Mouse (Mus musculus): ENCODE results near the gene Farp1.
"Not testable (repeated sequence)": the region's sequence is repeated elsewhere in the genome, so short reads cannot be mapped to it uniquely, and the experiment has no call there.

The Farp1 gene

DNA sequence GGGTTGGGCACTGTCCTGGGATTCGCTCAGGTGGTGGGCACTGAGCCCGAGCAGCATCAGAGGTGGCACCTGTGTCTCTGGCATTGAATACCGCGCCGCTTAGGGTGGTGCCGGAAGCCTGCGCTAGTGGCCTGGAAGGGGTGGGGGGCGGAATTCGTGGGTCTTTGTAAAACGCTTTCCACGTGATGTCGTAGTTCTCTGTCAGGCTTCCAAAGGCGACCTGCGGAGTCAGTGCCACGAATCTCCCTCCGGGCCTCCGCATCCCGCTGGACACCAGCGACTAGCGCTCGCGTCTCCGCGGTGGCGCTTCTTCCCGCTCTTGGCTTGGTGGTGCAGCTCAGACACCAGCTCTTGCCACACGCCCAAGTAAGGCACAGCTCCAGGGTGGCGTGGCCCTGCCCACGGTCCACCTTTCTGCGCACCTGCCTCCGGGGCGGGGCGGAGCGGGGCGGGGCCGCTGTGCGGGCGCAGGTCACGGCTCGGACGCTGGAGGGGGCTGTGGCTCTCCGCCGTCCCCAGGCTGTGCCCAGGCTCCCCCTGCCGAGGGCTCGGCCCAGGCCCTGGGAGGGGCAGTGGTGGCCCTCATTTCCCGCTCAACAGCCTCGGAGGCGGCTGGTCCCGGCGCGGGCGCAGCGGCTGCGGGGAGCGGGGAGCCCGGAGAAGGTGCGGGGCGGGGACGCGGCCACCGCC lies at the start of gene Farp1:
Gene Farp1 (plus strand): TSS at position 228 of the 690 bp plus-strand sequence.
- no peak for DNase-seq (ENCODE audit: low read depth, low spot score)

DNA sequence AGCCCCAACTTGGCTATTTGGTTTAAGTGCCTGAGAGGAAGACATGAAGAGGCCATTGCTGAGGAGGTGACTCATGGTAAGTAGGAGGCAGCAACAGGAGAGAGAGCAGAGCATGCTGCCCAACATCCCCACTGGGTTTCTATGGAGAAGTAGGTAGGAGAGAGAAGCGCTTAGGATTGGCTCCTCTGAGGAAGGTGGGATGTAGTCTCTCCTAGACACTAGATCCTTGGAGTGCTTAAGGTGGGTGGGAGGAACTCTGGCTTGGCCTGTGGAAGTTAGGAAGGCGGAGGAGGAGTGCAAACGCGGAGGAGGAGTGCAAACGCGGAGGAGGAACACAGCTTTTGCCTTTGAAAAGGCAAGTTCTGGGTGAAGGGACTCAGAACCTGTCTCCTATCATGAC lies 45.9 kb upstream of the Farp1 start:
- peak; percentile 93 for DNase-seq (ENCODE audit: low read depth, low spot score)

DNA sequence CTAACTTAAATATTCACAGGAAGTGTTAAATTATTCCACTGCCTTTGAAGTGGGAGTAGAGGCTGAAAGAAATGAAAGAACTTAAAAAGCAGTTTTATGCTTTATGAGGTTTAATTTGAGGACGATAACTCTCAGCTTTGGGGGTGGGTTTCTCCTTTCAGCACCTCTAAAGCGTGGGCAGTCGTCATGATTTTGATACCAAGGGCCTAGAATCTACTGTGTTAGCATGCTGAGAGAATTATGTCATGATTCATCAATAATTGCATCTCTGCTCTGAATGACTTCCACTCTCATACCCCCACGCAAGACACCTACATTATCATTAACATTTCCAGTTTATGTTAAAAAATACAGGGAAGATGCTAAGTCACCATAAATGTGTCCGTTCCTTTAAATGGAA lies 37.3 kb upstream of the Farp1 start:
- DNase-seq (ENCODE audit: low read depth, low spot score), result peak; percentile 77

DNA sequence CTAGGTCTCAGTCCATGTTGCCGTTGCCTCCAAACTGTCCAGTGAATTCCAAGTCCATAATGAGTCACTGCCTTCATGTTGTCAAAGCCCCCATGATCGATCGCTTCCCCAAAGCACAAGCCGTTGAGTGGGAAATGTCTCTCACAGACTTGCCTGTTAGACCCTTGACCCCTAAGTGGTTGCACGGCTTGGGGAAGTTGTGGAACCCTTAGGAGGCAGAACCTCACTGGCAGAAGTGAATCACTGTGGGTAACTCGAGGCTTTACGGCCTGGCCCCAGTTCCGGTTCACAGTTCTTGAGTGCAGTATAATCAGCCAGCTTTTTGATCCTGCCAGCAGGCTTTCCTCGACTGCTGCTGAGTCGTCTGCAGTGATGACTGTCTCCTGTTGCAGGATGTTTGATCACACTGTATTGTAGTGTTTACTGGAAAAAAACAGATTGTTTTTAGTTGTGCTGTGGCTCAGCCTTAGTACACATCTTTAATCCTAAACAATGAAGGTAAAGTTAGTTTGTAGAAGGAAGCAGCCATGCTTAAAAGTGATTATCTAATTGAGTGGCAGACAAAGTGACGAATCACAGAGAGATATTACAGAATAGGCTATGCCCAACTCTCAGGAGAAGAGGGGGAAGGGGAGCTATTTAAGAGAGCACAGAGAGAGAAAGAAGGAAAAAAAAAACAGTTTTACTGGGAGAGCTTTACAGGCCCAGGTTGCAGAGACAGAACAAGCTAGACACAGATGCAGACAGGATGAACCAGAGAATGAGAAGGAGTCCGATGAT lies 34.2 kb upstream of the Farp1 start:
- DNase-seq (ENCODE audit: low read depth, low spot score), result no peak

DNA sequence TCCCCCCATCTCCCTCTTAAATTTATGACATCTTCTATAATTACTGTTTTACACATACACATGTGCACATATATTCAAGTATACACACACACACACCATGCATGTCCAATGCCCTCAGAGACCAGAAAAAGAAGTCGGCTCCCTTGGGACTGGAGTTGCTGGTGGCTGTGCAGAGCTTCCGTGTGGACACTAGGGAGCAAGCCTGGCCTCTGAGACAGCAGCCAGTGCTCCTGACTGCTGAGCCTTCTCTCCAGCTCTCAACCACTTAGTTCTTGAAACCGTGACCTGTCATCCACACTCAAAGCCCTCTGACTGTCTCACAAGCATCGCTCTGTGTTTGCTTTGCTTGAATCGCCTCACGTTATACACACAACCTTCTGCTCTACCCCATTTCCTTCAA lies 29.4 kb upstream of the Farp1 start:
- DNase-seq (ENCODE audit: low read depth, low spot score), result no peak

DNA sequence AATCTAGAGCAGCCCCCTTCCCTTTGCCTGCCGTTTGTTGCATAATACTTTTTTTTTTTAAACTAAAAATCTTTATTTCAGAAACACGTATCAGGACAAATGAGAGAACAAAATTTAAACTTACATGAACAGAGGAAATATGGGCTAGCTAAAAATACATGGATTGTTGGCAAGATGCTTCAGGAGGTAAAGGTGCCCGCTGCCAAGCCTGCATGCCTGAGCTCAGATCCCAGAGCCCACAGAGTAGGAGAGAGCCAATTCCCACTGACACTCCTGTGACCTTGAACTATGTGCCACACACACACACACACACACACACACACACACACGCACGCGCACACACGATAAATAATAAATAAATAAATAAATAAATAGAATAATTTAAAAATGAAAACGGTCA lies 29.0 kb upstream of the Farp1 start:
- DNase-seq (ENCODE audit: low read depth, low spot score), result no peak

DNA sequence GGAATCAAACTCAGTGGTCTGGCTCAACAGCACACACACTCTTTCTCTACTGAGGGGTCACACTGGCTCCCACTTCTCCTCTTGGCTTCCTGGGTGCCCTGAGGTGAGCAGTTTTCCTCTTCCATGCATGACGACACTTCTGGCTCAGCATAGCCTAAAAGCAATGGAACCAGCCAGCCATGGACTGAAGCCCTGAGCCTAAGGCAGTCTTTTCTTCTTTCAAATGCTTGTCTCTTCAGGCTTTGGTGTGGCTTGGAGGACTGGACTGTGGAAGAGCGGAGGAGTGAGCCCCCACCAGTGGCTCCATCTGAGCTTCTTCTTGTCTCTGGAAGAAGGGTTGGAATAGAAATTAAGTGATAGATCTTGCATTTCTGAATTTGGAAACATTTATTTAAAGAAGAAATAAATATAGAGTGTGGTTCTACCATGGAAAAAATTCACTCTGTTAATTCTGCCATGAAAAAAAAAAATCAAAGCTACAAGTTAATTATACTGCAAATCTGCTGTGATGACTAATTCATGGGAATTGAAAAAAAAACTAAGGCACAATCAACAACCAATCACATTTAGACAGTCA lies 19.8 kb upstream of the Farp1 start:
- DNase-seq (ENCODE audit: low read depth, low spot score), result peak; percentile 59

DNA sequence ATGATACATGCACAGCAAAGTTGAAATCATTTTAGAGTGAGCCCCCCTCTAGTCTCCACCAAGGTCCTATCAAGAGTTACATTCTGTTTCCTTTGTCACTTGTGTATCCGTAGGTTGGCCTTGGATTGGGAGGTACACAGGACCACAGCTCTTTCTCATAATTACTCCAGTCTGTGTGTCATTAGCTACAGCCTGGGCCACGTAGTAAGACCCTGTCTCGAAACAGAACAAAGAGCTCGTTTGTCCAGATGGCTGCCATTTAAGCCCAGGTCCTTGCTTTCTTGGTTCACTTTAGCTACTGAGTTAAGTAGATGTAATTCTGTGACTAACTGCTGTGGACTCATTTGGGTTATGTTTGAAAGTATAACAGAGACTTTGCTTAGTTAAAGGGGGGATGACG lies 12.6 kb upstream of the Farp1 start:
- no peak for DNase-seq (ENCODE audit: low read depth, low spot score)

DNA sequence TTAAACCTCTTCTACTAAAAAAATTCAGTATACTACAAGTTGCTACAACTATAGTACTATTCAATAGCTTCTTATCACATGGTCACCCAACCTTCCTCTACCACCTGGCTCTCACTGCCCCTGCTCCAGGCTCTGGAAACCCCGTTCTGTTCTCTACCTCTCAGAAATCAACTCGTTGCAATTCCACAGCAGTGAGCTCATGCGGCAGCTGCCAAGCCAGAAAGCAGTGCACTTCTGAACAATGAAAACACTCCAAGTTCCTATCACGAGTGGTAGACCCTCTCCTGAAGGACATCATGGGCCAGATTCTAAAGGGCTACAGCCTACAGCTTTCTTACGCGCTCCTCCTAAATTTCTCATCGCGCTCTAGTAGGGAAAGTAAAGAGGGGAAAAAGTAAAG lies 9.6 kb upstream of the Farp1 start:
- no peak for DNase-seq (ENCODE audit: low read depth, low spot score)

DNA sequence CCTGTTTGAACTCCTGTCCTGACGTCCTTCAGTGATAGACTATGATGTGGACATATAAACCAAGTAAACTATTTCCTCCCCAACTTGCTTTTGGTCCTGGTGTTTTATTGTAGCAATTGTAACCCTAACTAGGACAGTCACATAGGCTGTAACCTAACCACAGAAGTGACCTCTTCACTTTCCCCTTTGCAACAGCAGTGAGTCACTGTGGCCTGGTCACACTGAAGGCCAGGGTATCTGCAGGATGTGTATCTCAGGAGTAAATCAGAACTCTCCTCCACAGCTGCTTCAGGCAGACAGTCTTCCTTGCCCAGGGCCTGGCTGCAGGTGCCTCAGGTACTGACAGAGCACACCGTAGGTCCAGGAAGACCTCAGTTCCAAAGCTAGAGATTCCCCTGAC lies 3.6 kb upstream of the Farp1 start:
- DNase-seq (ENCODE audit: low read depth, low spot score), result no peak

DNA sequence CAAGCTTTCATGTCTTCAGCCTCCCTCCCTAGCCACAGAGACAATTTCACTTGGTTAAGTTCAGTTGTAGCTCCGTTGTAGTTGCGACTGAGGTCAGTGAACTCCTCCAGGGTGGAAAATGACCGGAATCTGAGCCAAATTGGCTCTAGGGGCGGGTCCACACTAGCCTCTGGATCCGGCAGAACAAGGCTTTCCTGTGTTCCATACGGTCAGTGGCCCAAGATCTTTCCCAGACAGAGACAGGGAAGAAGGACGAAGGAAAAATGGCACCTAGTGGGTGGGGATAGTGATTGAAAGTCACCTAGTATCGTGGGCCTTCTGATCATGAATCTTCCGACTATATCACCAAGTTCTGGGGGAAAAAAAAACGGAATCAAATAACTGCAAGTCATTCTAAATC lies 475 bp upstream of the Farp1 start:
- no peak for DNase-seq (ENCODE audit: low read depth, low spot score)

DNA sequence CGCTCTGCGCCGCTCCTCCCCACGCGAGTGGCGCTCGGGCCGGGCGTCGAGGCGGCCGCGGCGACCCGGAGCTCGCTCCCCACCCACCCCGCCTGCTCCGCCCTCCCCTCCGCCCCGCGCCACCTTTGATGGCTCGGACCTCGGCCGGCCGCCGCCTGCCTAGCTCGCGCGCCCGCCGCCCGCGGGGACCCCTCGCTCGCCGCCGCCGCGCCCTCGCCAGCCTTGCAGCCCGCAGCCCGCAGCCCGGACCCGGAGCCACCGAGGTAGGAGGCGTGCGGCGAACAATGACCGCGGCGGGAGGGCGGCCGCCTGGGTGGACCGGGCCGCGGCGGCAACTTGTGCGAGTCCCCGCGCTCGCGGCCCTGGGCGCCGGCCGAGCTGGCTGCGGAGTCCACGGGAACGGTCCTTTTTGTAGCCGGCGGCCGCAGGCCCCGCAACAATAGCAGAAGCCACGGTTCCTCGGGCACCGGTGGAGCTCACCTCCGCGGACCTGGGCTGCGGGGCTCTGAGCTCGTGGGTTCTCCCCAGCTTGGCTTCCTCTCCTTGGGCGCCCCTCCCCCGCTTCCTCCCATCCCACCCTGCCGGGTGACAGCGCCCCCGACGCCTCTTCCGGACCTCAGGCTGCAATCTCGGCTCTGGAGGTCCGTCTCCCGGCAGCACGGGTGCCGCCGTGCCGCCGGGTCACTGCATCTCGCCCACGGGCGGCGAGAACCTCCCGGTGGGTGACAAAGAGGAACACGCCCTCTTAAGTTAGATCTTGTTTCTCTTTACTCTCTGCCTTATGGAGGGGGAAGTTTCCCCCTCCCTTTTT lies 868 bp downstream of the Farp1 start:
- no peak for DNase-seq (ENCODE audit: low read depth, low spot score)

DNA sequence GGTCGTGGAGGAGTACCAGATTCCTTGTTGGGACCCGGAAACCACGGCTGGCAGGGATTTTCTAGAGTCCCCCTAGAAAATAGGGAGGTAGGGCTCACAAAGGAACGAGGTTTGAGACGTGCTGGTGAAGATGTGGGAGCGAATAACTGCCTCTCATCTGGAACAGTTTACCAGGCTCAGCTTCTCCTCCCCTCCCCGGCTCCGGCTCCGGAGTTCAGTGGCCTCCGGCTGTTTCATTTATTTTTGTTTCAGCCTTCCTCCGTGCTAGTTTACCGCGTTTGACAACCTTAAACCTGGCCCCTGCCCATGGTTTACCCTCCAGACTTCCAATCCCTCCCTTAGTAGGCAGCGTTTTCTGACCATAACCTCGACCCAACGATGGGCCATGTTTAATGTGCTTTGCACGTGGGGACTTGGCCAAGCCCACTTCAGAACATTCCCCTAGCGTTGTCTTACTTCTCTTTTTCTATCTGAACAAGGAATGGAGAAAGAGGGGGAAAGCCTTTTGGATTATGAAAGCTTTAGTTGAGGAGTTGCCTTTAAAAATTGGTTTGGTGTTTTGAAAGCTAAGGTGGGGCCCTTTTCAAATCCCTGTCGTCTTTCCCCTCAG lies 1.7 kb downstream of the Farp1 start:
- no peak for DNase-seq (ENCODE audit: low read depth, low spot score)

DNA sequence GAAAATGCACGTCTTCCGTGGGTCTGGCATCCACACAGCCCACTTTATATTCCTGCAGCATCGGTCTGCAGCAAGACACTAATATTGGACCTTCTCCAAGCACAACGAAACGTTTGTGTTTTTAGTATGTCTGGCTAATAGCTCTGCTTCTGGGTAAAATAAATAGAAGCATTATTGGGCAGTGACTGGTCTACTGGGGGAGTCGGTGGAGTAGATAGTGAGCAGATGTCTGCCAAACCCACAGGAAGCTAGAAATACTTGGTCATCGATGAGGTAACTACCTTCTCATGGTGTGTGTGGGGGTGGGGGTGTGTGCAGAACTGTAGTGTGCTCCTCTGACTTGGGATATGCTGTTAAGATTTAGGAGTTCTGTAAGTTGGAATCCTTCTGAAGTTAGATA lies 2.3 kb downstream of the Farp1 start:
- no peak for DNase-seq (ENCODE audit: low read depth, low spot score)

DNA sequence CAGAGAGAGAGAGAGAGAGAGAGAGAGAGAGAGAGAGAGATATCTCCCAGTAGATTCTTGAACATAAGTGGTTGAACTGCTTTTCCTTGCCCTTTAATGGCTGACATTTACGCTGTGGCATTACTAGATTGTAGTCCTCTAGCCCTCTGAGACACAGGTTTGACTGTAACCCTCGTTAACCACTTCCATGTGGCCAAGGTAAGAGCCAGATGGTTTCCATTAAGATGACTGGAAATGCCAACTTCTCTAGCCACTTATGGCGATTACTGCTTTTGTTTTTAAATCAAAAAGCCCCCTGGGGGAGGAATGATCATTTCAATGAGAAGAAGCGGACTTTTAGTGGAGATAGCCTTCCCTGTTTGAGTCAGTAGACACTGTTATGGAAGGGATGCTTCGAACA lies 3.7 kb downstream of the Farp1 start:
- no peak for DNase-seq (ENCODE audit: low read depth, low spot score)

DNA sequence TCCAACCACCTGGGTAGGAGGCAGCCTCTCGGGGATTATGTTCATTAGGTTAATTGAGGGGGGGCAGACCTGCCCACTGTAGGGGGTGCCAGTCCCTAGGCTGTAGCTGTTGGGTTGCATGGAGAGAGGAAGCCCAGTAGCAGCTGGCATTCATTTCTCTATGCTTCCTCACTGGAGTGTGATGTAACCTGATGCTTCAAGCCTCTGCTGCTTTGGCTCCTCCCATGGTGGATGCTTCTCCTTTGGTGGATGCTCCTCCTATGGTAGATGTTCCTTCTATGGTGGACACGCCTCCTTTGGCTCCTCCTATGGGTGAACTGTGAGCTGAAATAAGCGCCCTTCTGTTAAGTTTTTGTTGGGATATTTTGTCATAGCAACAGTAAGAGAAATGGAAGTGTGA lies 9.1 kb downstream of the Farp1 start:
- DNase-seq (ENCODE audit: low read depth, low spot score), result no peak

DNA sequence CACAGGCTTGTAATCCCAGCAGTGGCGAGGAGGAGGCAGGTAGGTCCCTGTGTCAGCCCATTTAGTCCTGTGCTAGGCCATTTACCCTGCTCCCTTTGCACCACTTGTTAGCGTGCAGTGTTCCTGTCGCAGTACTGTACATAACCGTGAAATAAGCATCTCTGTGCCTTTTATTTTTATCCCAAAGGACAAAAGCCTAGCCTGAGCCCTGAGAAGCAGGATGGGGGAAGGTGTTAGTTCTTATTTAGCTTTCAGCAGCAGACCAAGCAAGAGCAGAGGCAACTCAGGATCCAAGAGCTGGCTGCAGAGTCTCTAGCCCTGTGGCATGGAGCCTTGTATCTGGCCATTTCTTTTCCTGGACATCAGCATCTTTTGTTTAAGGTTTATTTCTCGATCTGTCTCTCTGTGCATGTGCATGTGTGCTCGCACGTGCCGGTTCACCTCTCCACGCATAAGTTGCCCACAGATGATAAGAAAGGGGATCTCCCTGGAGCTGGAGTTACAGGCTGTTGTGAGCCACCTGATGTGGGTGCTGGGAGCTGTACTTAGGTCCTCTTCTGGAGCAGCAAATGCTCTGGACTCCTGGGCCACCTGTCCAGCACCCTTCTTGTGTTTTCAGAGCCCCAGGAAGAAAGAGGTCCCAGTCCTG lies 11.4 kb downstream of the Farp1 start:
- DNase-seq (ENCODE audit: low read depth, low spot score), result no peak

DNA sequence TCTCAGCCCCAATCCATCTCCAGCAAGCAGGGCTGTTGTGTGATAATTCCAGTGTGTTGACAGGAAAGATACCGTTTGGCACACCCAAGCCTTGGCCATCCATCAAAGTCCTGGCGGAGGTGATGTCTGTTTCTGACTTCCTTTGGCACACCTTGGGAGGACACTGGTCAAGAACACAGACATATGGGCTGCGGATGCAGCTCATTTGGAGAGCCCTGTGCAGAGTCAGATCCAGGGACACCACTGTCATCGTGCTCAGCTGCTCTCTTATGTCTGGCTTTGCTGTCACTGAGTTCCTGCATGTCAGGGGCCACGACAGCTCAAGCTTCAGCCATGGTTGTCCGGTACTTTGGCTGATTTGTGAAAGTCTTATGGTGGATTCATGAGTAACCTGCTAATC lies 12.8 kb downstream of the Farp1 start:
- DNase-seq (ENCODE audit: low read depth, low spot score), result no peak

DNA sequence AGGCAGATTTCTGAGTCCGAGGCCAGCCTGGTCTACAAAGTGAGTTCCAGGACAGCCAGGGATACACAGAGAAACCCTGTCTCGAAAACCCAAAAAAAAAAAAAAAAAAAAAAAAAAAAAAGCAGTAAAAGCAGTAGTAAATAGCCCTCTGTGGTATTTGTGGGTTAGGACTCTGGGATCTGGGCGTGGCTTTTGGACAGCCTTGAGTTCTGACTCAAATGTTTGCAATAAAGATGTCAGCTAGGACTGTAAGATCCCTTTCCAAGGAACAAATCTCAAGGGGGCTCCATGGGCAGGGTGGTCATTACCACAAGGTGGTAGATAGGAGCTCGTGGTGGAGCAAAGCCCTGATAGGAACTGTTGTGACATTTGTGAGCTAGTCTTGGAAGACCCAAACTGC lies 16.0 kb downstream of the Farp1 start:
- not testable (repeated sequence) for DNase-seq (ENCODE audit: low read depth, low spot score)

DNA sequence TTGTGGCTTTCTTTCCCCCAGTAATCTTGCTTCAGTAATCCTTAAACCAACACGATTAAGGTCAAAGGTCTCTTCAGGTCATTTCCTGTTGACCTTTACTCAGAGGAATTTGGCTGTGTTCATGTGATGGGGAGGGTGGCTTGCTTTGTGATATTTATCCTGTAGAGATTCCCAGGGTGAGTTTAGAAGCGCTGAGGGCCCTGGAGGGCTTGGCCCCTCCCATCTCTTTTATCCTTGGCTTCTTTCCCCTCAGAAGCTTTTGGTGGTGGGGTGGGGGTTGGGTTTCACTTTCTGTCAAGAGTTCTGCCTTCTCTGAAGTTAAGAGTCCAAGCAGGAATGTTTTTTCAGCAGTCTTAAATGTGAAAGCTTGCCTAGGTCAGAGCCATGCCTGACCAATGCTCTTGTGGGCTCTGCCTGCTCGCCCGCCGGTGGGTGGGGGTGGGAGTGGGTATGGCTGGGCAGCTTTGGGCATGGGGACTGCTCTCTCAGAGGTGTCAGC lies 18.1 kb downstream of the Farp1 start:
- no peak for DNase-seq (ENCODE audit: low read depth, low spot score)

DNA sequence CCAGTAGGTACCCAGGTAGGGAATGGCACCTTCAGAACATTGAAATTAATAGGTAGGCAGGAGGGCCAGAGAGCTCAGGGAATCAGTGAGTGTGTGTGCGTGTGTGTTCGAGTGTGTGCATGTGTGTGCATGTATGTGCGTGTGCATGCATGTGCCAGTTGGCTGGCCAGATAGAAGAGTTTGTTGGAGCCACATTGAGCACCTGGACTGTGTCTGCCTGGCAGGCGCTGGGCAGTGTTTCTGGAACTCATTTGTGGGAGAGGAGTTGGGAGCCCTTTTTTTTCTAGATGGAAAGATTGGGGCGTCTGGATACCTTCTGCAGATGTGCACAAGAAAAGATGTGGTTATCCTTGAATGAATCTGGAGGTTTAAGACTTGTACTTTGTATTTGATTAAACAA lies 19.1 kb downstream of the Farp1 start:
- DNase-seq (ENCODE audit: low read depth, low spot score), result no peak
